Mouse (Mus musculus): ENCODE measurements around the gene Npffr2. TPM values are rescaled to one million over a fixed set of nuclear protein-coding genes. Genes with fewer than 3 reads are reported as not detected.
"Not testable (repeated sequence)": the region's sequence is repeated elsewhere in the genome, so short reads cannot be mapped to it uniquely, and the experiment has no call there.

The Npffr2 gene
- polyA plus RNA-seq, 1 experiment: not detected

GRCm38 (mm10) chr5:89542472-89542871, 15.2 kb downstream of the Npffr2 start:
- H3K4me1 ChIP-seq (ENCODE audit: control insufficient read depth, insufficient read depth, low read length): no peaks in the 10 kb centered on the region
- TF ChIP-seq CTCF (IDR thresholded peaks at IDR 0.05; ENCODE audit: control insufficient read depth, insufficient read depth, low read length): no peak
- TF ChIP-seq POLR2A (IDR thresholded peaks at IDR 0.05; ENCODE audit: borderline replicate concordance, control insufficient read depth, low read depth, low read length): no peak
- no peak overlapping the region for H3K27ac ChIP-seq (ENCODE audit: control insufficient read depth, insufficient read depth, low read depth, low read length, poor library complexity)
- H3K4me3 ChIP-seq (replicated peaks; ENCODE audit: control insufficient read depth, low read depth, low read length): no peak overlapping the region
- WGBS: 65% methylated on average over 3 of the region's 3 CpGs

DNA sequence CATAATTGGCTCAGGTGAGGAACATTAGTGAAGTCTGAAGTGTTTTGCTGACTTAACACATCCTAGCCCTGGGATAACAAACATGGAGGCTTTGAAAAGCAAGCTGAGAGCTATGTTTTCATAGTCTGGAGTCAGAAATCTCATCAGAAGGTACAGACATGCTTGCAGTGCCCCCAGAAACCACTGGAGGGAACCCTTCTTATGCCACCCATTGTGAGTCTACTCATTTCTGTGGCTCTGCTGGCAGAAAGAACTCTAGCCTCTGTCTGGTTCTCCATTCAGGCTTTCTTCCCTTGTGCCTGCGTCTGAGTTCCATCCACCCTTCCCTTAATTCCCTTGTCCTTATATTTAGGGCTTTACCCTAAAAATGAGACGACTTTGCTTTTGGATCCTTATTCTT, 16.2 kb downstream of the Npffr2 start:
- 29% methylated on average over 2 of the region's 2 CpGs for WGBS
- TF ChIP-seq CTCF (IDR thresholded peaks at IDR 0.05; ENCODE audit: control insufficient read depth, insufficient read depth, low read length): no peak
- TF ChIP-seq POLR2A (IDR thresholded peaks at IDR 0.05; ENCODE audit: borderline replicate concordance, control insufficient read depth, low read depth, low read length): no peak
- Histone ChIP-seq H3K4me1 (ENCODE audit: control insufficient read depth, insufficient read depth, low read length) (no peaks in the 10 kb centered on the region), H3K4me3 (replicated peaks; ENCODE audit: control insufficient read depth, low read depth, low read length) (no peak overlapping the region), H3K27ac (ENCODE audit: control insufficient read depth, insufficient read depth, low read depth, low read length, poor library complexity) (no peak overlapping the region)

DNA sequence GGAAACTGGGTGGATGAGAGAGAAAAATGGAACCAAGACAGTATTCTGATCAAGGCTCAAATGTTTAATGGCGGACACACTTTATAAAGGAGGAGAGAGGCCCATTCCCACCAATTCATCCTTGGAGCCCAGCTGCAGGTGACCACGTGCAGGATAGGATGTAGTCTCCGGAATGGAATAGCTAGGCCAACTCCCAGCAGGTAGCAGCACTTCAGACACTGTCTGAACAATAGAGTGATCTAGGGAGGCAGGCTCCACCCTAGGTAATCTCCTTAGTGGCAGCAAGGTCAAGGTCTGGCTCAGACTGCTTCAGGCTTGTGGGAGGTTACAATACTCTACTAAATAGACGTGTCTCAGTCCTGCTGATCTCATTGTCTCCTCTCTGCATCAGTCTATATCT, 31.9 kb downstream of the Npffr2 start:
- not testable (repeated sequence) for H3K27ac ChIP-seq (ENCODE audit: control insufficient read depth, insufficient read depth, low read depth, low read length, poor library complexity); H3K4me1 ChIP-seq (ENCODE audit: control insufficient read depth, insufficient read depth, low read length); H3K4me3 ChIP-seq (replicated peaks; ENCODE audit: control insufficient read depth, low read depth, low read length)
- 39% methylated on average over 4 of the region's 4 CpGs for WGBS

- TF ChIP-seq CTCF (IDR thresholded peaks at IDR 0.05; ENCODE audit: control insufficient read depth, insufficient read depth, low read length) (no peak), POLR2A (IDR thresholded peaks at IDR 0.05; ENCODE audit: borderline replicate concordance, control insufficient read depth, low read depth, low read length) (no peak)
- Histone ChIP-seq H3K27ac (ENCODE audit: control insufficient read depth, insufficient read depth, low read depth, low read length, poor library complexity) (no peak overlapping the region), H3K4me1 (ENCODE audit: control insufficient read depth, insufficient read depth, low read length) (no peaks in the 10 kb centered on the region), H3K4me3 (replicated peaks; ENCODE audit: control insufficient read depth, low read depth, low read length) (no peak overlapping the region)
Observed at GRCm38 (mm10) chr5:89561381-89561780, 34.2 kb downstream of the Npffr2 start.

GRCm38 (mm10) chr5:89578678-89579077, 51.4 kb downstream of the Npffr2 start:
- H3K27ac ChIP-seq (ENCODE audit: control insufficient read depth, insufficient read depth, low read depth, low read length, poor library complexity): no peak overlapping the region
- H3K4me1 ChIP-seq (ENCODE audit: control insufficient read depth, insufficient read depth, low read length): no peaks in the 10 kb centered on the region
- no peak overlapping the region for H3K4me3 ChIP-seq (replicated peaks; ENCODE audit: control insufficient read depth, low read depth, low read length)
- 71% methylated on average over 1 of the region's 1 CpGs for WGBS
- no peak for TF ChIP-seq CTCF (IDR thresholded peaks at IDR 0.05; ENCODE audit: control insufficient read depth, insufficient read depth, low read length)
- TF ChIP-seq POLR2A (IDR thresholded peaks at IDR 0.05; ENCODE audit: borderline replicate concordance, control insufficient read depth, low read depth, low read length): no peak

DNA sequence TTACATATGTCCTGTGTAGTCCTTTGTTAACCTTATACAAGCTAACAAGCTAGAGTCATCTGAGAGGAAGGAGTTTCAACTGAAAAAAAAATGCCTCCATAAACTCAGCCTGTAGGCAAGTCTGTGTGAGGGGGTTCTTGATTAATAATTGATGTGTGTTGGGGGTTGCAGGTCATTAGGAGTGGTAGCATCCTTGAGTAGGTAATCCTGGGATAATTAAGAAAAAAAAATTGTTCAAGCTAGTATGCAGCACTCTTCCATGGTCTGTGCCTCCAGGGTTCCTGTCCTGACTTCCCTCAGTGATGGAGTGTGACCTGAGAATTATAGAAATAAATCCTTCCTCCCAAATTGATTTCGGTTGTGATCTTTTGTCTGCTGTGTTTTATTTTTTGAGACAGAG, 52.0 kb downstream of the Npffr2 start:
- H3K27ac ChIP-seq (ENCODE audit: control insufficient read depth, insufficient read depth, low read depth, low read length, poor library complexity): no peak overlapping the region
- TF ChIP-seq POLR2A (IDR thresholded peaks at IDR 0.05; ENCODE audit: borderline replicate concordance, control insufficient read depth, low read depth, low read length) (no peak), CTCF (IDR thresholded peaks at IDR 0.05; ENCODE audit: control insufficient read depth, insufficient read depth, low read length) (no peak)
- no peak overlapping the region for H3K4me3 ChIP-seq (replicated peaks; ENCODE audit: control insufficient read depth, low read depth, low read length)
- H3K4me1 ChIP-seq (ENCODE audit: control insufficient read depth, insufficient read depth, low read length): no peaks in the 10 kb centered on the region
- WGBS: 78% methylated on average over 1 of the region's 1 CpGs

GRCm38 (mm10) chr5:89581143-89581542, 53.9 kb downstream of the Npffr2 start:
- Histone ChIP-seq H3K27ac (ENCODE audit: control insufficient read depth, insufficient read depth, low read depth, low read length, poor library complexity) (no peak overlapping the region), H3K4me1 (ENCODE audit: control insufficient read depth, insufficient read depth, low read length) (no peaks in the 10 kb centered on the region), H3K4me3 (replicated peaks; ENCODE audit: control insufficient read depth, low read depth, low read length) (no peak overlapping the region)
- TF ChIP-seq POLR2A (IDR thresholded peaks at IDR 0.05; ENCODE audit: borderline replicate concordance, control insufficient read depth, low read depth, low read length) (no peak), CTCF (IDR thresholded peaks at IDR 0.05; ENCODE audit: control insufficient read depth, insufficient read depth, low read length) (no peak)
- 63% methylated on average over 1 of the region's 1 CpGs for WGBS

DNA sequence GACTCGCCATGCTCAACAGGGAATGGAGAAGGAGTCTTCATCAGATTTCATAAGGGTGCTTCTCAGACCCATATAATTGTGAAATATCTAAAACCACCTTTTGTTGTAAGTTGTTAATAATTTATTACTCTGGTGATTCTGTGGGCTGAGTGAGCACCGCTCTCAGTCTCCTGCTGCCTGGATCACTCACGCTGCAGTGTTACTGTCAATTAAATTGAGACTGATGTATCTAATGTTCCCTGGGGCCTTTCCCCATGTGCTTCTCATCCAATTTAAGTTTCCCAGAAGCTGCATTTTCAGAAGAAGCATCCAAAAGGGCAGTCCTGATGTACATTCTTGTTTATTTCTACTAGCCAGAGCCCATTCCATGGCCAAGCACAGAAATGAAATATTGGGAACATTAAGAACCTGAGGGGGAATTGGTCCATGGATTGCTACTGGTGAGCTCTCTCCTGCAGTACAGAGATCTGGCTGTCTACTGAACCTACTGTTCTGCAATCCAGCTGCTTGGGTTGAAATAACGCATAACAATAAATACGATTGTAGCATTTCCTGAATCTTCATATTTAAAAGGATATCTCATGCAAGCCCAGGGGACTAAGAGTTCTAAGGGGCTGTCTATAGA, 54.6 kb downstream of the Npffr2 start:
- no peak for TF ChIP-seq CTCF (IDR thresholded peaks at IDR 0.05; ENCODE audit: control insufficient read depth, insufficient read depth, low read length)
- TF ChIP-seq POLR2A (IDR thresholded peaks at IDR 0.05; ENCODE audit: borderline replicate concordance, control insufficient read depth, low read depth, low read length): no peak
- Histone ChIP-seq H3K4me3 (replicated peaks; ENCODE audit: control insufficient read depth, low read depth, low read length) (no peak overlapping the region), H3K4me1 (ENCODE audit: control insufficient read depth, insufficient read depth, low read length) (no peaks in the 10 kb centered on the region), H3K27ac (ENCODE audit: control insufficient read depth, insufficient read depth, low read depth, low read length, poor library complexity) (no peak overlapping the region)
- WGBS: 84% methylated on average over 5 of the region's 5 CpGs

DNA sequence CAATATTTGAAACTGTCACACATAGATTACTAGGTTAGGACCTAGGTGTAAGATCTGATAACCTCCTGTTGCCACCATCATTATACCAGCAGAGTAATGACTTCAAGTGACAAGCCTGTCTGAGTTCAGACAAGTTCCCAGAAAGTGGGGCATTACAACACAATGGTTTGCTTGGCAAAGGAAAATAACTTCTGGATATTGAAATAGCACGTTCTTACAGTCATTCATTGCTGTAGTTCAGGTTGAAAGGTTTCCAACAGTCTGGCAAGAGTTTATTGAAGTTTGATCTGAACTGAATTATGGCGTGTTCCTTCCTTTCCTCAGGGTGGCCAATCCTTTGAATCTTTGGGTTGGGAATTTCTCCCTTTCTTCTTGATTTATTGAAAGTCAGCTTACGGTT, 57.8 kb downstream of the Npffr2 start:
- TF ChIP-seq POLR2A (IDR thresholded peaks at IDR 0.05; ENCODE audit: borderline replicate concordance, control insufficient read depth, low read depth, low read length): no peak
- WGBS: 77% methylated on average over 3 of the region's 3 CpGs
- no peak overlapping the region for H3K4me3 ChIP-seq (replicated peaks; ENCODE audit: control insufficient read depth, low read depth, low read length)
- H3K27ac ChIP-seq (ENCODE audit: control insufficient read depth, insufficient read depth, low read depth, low read length, poor library complexity): no peak overlapping the region
- no peaks in the 10 kb centered on the region for H3K4me1 ChIP-seq (ENCODE audit: control insufficient read depth, insufficient read depth, low read length)

All from bone marrow, adult 2 months (tissue).